Mouse (Mus musculus) T-helper 1 cell (primary cell): Measurements from ENCODE around the gene Hist1h2bc.

Source experiments
- in situ Hi-C: fragments of 300-600 bp; cut with MboI, MseI; formaldehyde crosslinking; loops from one replicate; pipeline ENCODE4 v1.15.1; 2025; ENCODE audit warnings: high pct_unique_total_duplicates

The Hist1h2bc gene

GRCm38 (mm10) chr13:23732156-23732804 is 48.3 kb downstream of the Hist1h2bc start:
- in situ Hi-C loops, result loop anchor here (10.0 kb wide), 1 partner anchor 97 kb away; no protein-coding TSS in a partner anchor

- in situ Hi-C loops, result loop anchor here (10.0 kb wide), 1 partner anchor 102 kb away; no protein-coding TSS in a partner anchor
Measured at GRCm38 (mm10) chr13:23737091-23737490, 53.1 kb downstream of the Hist1h2bc start.

- in situ Hi-C loops, result loop anchor here (10.0 kb wide), 1 partner anchor 103 kb away; no protein-coding TSS in a partner anchor
Measured at GRCm38 (mm10) chr13:23738041-23738440, 54.0 kb downstream of the Hist1h2bc start.

GRCm38 (mm10) chr13:23738677-23739068 is 54.7 kb downstream of the Hist1h2bc start, which contains the start of gene Hist1h1c:
Hist1h1c (plus strand) TSS chr13:23738808.
- in situ Hi-C loops, result loop anchor here (10.0 kb wide), 1 partner anchor 104 kb away; no protein-coding TSS in a partner anchor

GRCm38 (mm10) chr13:23739069-23739921 is 55.3 kb downstream of the Hist1h2bc start:
- in situ Hi-C loops, result loop anchor here (10.0 kb wide), 1 partner anchor 104 kb away; no protein-coding TSS in a partner anchor

- in situ Hi-C loops, result loop anchor here (10.0 kb wide), 2 partner anchors 105 to 1695 kb away; partner anchors contain the start of genes Hist1h2ag, Hist1h2bj and Hist1h4i
Measured at GRCm38 (mm10) chr13:23739922-23740252, 55.9 kb downstream of the Hist1h2bc start.

- in situ Hi-C loops, result loop anchor here (10.0 kb wide), 1 partner anchor 1696 kb away; the partner anchor contains the start of genes Hist1h2ag, Hist1h2bj and Hist1h4i
Measured at GRCm38 (mm10) chr13:23740256-23740840, 56.3 kb downstream of the Hist1h2bc start.

- in situ Hi-C loops, result loop anchor here (10.0 kb wide), 1 partner anchor 1696 kb away; the partner anchor contains the start of genes Hist1h2ag, Hist1h2bj and Hist1h4i
Measured at GRCm38 (mm10) chr13:23740910-23741309, 56.9 kb downstream of the Hist1h2bc start.

GRCm38 (mm10) chr13:23742007-23742406 is 58.0 kb downstream of the Hist1h2bc start:
- in situ Hi-C loops, result loop anchor here (10.0 kb wide), 1 partner anchor 1697 kb away; the partner anchor contains the start of genes Hist1h2ag, Hist1h2bj and Hist1h4i
